Mouse (Mus musculus) olfactory bulb, adult 2 months (tissue): ENCODE data around the gene Gnat1.

Experiments used
- CTCF ChIP-seq: fragments of 200-500 bp; IDR thresholded peaks from 2 replicates; pipeline ENCODE4 v1.5.1; 2012; ENCODE audit warnings: low read depth, mild to moderate bottlenecking, low read length, moderate library complexity; ENCODE audit not compliant: insufficient read depth
- POLR2A ChIP-seq: fragments of 200-500 bp; IDR thresholded peaks from 2 replicates; pipeline ENCODE4 v1.6.1; 2012; ENCODE audit warnings: mild to moderate bottlenecking, low read depth, low read length, moderate library complexity; ENCODE audit not compliant: insufficient read depth

DNA sequence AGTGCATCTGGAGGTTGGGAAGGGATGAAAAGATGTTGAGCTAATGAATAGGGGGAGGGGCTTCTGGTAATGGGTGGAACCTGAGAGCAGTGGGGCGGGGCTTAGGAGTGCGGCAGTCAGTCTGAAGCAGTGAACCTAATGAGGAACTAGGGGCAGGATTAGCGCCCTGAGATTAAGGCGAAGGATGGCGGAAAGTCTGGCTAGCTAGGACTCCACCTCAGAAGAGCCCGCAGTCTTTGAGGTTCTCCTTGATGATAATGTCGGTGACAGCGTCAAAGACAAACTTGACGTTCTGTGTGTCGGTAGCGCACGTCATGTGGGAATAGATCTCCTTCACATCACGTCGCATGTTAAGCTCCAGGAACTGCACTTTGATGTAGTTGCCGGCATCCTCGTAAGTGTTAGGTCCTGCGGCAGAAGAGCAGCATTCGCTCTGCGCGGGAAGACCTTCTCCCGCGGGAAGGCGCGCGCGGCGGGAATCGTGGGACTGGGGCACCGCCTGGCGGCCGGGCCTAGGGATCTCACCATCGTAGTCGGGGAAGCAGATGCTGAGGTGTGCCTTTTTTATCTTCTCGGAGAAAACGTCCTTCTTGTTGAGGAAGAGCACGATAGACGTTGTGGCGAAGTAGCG, 3.7 kb downstream of the Gnat1 start:
- TF ChIP-seq CTCF (peak; percentile 94), POLR2A (no peak)
